Mouse (Mus musculus) spleen, postnatal 4 days (tissue): Measurements from ENCODE around the gene App.

Experiments used
- DNase-seq, 2 experiments: peaks; one replicate each; pipeline ENCODE4 v3.0.0; 2022; ENCODE audit warnings: low spot score in 2 of 2

App gene

DNA sequence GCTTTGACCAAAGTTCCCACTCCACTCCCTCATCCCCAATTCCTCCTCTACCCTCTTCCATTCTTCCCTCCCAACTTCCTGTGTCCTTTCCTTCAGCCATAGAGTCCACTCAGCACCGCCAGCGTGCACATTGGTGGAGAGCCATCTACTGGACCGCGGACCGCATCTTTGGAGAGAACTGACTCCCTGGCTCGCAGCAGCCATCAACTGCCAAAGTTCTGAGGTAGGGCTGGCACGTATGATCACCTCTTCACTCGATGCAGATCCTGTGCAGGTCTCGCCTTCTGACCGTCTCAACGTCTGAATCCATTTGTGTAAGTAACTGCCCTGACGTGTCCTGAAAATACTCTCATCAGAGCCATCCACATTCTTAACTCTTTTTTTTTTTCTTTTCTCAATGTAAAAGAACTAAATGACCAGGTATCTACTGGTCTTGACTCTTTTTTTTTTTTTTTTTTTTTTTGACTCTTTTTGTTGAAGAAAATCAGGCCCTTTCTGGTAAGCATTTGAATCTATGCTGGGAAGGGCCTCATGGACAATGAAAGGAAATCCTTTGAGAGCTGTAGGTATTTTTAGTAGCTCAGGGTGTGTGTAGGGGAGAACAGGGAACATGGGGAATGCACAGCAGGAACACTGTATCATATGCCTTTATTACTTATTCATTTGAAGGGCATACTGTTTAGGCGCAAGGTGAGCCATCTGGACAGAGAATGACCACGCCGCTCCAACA lies 200.0 kb downstream of the App start:
- DNase-seq, result no peak

DNA sequence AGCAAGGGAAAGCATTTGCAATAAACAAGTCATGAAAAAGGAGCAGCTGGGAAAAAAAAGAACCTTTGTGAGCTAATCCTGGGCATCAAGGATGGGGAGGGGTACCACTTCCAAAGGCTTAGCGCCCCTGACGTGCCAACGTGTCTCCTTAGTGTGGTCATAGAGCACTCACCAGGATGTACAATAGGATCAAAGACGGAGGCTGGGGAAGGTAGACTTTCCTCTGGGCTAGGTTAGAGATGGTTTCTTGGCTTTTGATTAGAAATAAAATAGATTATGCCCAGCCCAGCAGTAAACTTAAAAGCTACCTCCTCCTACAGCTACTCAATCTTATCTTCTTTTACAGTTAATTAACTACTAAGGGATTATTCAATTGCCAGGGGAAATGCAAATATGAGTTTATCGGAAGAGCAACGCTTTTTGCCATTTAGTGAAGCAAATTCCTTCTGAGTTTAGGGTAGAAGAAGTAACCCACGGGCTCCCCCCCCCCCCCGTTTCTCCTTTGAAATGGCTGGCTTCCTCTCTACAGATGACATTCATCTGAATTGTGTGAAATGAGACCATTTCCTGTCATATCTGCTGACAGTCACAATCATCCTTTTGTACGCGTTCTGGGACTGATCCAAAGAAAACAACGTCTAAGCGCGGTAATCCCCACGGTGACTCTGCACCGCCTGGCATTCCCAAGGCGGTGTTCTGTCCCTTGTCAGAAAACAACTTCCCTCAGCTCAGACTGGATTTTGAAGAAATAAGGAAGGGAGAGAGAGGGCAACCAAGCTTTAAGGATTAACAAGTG lies 201.8 kb downstream of the App start:
- DNase-seq, result no peak

DNA sequence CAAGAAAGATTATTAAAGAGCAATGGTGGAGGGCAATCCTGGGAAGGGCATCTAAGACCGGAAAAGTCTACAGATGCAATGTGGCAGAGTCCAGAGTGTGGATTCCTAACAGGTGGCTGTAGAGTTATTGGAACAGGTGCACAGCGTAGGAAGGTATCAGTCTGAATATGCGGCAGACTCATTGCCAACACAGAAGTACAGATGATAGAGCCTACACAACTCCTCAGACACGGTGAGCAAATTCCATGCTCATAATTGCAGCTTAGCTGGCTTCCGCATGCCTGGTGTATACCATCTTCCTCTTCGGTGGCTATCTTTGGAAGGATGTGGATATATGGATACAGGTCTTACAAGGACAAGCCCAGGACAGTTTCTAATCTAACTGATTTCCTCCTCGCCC lies 204.5 kb downstream of the App start:
- no peak for DNase-seq

GRCm38 (mm10) chr16:84966983-84967382 lies 206.6 kb downstream of the App start:
- DNase-seq, result no peak

GRCm38 (mm10) chr16:84966096-84966495 lies 207.5 kb downstream of the App start:
- no peak for DNase-seq

- DNase-seq, result no peak
These were observed 209.6 kb downstream of the App start for GRCm38 (mm10) chr16:84963960-84964359.

DNA sequence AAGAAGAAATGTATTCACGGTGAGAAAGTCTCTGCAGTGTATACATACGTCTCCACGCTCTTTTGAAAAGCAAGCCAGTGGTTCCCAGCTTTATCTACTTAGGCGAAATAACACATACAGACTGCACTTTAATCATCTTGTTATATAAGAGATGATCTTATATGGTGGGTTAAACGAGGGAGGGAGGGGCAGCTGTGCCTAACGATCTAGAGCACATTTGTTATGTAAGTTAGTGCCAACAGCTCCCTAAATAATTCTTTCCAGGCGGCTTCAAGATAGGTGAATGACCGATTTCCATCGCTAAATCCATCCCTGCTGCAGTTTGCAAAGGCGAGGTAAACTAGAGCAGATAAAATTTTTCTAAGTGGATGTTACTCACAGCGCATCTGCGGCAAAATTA lies 210.0 kb downstream of the App start:
- DNase-seq, result no peak

- no peak for DNase-seq
These were observed 216.3 kb downstream of the App start for GRCm38 (mm10) chr16:84957253-84957652.

- no peak for DNase-seq
These were observed 216.9 kb downstream of the App start for GRCm38 (mm10) chr16:84956690-84957089.

- no peak for DNase-seq
These were observed 217.7 kb downstream of the App start for GRCm38 (mm10) chr16:84955840-84956239.

DNA sequence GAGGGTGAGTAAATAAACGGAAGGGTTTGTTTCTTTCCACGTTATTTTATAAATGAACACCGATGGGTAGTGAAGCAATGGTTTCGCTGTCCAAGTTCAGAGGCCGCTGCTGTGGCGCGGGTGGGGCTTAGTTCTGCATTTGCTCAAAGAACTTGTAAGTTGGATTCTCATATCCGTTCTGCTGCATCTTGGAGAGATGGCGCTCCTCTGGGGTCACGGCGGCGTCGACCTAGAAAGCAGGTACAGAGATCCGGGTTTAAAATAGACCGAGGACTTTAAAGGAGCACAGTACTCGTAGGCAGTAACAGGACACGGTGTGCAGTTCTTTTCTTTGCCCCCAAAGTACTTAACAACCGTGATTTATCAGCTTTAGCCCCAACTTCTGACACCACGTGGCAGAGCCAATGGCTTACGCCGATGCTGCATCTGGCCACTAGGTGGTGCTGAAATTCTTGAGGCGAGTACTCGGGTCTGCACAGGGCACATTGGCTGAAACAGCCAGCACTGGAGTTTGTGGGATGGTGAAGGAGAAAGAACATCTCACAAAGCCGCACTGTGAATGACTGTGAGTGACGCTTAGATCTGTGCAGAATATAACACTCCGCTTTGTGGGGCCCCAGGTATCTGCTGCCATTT lies 218.2 kb downstream of the App start:
- DNase-seq, result peak; percentile 68 to 85

- DNase-seq, result no peak
These were observed 242.5 kb downstream of the App start for GRCm38 (mm10) chr16:84931024-84931423.

DNA sequence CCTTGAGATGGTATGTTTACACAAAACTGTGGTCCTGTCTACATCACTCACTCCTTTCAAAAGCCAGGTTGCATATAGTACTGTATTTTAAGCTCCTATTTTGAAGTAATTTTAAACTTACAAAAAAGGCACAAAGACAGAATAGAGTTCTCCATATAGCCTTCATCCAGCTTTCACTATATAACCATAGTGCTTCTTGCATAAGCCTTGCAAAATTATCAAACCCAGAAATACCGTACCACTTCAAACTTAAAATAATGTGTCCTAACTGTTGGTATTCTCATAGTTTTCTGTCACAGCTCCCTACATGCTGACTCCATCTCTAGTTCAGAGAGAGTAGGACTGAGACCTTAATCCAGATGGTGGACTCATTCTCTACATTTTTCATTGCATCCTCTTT lies 245.7 kb downstream of the App start:
- no peak for DNase-seq

- DNase-seq, result no peak
These were observed 253.8 kb downstream of the App start for GRCm38 (mm10) chr16:84919649-84920308.

- DNase-seq, result no peak
These were observed 254.5 kb downstream of the App start for GRCm38 (mm10) chr16:84919087-84919486.

DNA sequence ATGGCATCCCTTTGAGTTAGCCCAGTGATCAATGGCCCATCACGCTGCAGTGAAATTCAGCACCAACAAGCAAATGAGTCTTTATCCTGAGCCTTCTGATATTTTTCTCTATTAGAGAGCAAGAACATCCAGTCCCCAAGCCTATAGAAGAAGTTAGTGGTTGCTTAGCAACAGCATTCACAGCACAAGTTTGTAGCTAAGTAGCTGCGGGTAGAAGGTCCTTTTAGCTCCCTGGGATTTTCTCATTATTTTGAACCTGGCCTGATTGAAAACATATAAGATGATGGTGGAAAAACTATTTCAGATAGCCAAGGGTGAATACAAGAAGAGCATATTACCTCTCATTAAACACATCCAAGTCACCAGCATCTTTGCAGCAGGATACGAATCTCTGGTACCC lies 256.8 kb downstream of the App start:
- no peak for DNase-seq

DNA sequence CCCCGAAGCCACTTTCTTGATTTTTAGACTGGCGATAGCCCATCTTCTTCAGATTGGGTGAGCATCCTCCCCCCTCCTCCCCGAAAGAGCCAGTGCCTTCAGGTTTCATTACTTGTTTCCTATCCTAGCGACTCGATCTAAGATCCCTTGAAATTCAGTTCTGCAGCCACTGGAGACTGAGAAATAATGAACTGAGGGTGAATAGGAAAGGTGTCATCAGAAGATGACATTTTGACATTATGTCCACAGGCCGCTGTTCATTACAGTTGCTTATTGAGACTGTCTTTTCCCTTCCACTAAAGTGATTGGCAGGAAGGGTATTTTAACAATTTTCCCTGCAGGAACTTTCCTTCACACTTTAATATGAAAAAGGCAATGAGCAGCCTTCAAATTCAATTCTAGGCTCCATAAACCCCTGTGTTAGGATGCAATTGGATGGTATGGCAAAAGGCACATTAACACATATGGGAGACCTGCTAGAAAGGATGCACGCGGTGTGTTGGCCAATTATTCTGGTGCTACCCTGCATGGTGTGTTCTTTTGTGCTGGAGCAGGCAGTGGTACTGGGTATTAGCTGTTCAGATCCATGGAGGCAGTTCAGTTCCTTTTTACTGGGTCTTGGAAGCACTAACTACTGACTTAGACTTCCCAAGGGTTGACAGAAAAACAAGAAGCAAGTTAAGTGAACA lies 261.9 kb downstream of the App start:
- DNase-seq, result no peak

- DNase-seq, result no peak
These were observed 270.6 kb downstream of the App start for GRCm38 (mm10) chr16:84902995-84903394.
